Mouse (Mus musculus): ENCODE data around the gene Sec23a. TPM values are rescaled to one million over a fixed set of nuclear protein-coding genes. Genes with fewer than 3 reads are reported as not detected.

Sec23a gene
- total and polyA plus RNA-seq, 3 experiments = 19.0 to 42.5 (median 39.5) TPM

- Histone ChIP-seq H3K27ac (no peak overlapping the region), H3K4me3 (no peak overlapping the region), H3K4me1 (ENCODE audit: control insufficient read depth, insufficient read depth, low read length) (no peaks in the 10 kb centered on the region), H3K36me3 (ENCODE audit: control insufficient read depth, insufficient read depth, low read length) (no peaks in the 10 kb centered on the region), H3K27me3 (ENCODE audit: control insufficient read depth, insufficient read depth, low read length) (no peaks in the 10 kb centered on the region), H3K79me2 (replicated peaks; ENCODE audit: control insufficient read depth, insufficient read depth, low read length) (no peaks in the 10 kb centered on the region), H3K9ac (ENCODE audit: low read depth, low read length) (no peak overlapping the region)
- TF ChIP-seq POLR2A (IDR thresholded peaks at IDR 0.05; ENCODE audit: insufficient read depth, low read depth, low read length) (no peak), CTCF (IDR thresholded peaks at IDR 0.05) (peak; percentile 98), EP300 (IDR thresholded peaks at IDR 0.05; ENCODE audit: insufficient read depth, low read depth, low read length) (no peak)
- 9% methylated on average over 4 of the region's 4 CpGs for WGBS
- DNase-seq = peak; percentile 24 to 55
- intact Hi-C loops (cut with DNase I) = loop anchor here (5.0 kb wide), 1 partner anchor 1120 kb away; no protein-coding TSS in a partner anchor
Observed at GRCm38 (mm10) chr12:58947231-58947630, 64.6 kb downstream of the Sec23a start.

GRCm38 (mm10) chr12:58942544-58942943, 69.3 kb downstream of the Sec23a start:
- DNase-seq = no peak
- H3K79me2 ChIP-seq (replicated peaks; ENCODE audit: control insufficient read depth, insufficient read depth, low read length) = no peaks in the 10 kb centered on the region
- WGBS = 80% methylated on average over 4 of the region's 4 CpGs
- no peak overlapping the region for H3K4me3 ChIP-seq
- H3K27ac ChIP-seq = no peak overlapping the region
- TF ChIP-seq POLR2A (IDR thresholded peaks at IDR 0.05; ENCODE audit: insufficient read depth, low read depth, low read length) (no peak), EP300 (IDR thresholded peaks at IDR 0.05; ENCODE audit: insufficient read depth, low read depth, low read length) (no peak), CTCF (IDR thresholded peaks at IDR 0.05) (no peak)
- H3K9ac ChIP-seq (ENCODE audit: low read depth, low read length) = no peak overlapping the region
- no peaks in the 10 kb centered on the region for H3K4me1 ChIP-seq (ENCODE audit: control insufficient read depth, insufficient read depth, low read length)
- intact Hi-C loops (cut with DNase I) = no loop called here
- no peaks in the 10 kb centered on the region for H3K27me3 ChIP-seq (ENCODE audit: control insufficient read depth, insufficient read depth, low read length)
- no peaks in the 10 kb centered on the region for H3K36me3 ChIP-seq (ENCODE audit: control insufficient read depth, insufficient read depth, low read length)

GRCm38 (mm10) chr12:58934580-58934979, 77.2 kb downstream of the Sec23a start:
- Histone ChIP-seq H3K9ac (ENCODE audit: low read depth, low read length) (no peak overlapping the region), H3K36me3 (ENCODE audit: control insufficient read depth, insufficient read depth, low read length) (no peaks in the 10 kb centered on the region), H3K79me2 (replicated peaks; ENCODE audit: control insufficient read depth, insufficient read depth, low read length) (no peaks in the 10 kb centered on the region), H3K27ac (no peak overlapping the region), H3K4me1 (ENCODE audit: control insufficient read depth, insufficient read depth, low read length) (peaks cover 1% of the 10 kb centered on the region; the same call in 1 of the 2 replicates), H3K4me3 (no peak overlapping the region), H3K27me3 (ENCODE audit: control insufficient read depth, insufficient read depth, low read length) (no peaks in the 10 kb centered on the region)
- intact Hi-C loops (cut with DNase I) = no loop called here
- 44% methylated on average over 4 of the region's 4 CpGs for WGBS
- DNase-seq = no peak
- TF ChIP-seq CTCF (IDR thresholded peaks at IDR 0.05) = no peak
- no peak for TF ChIP-seq EP300 (IDR thresholded peaks at IDR 0.05; ENCODE audit: insufficient read depth, low read depth, low read length)
- TF ChIP-seq POLR2A (IDR thresholded peaks at IDR 0.05; ENCODE audit: insufficient read depth, low read depth, low read length) = no peak

GRCm38 (mm10) chr12:58924996-58925395, 86.8 kb downstream of the Sec23a start:
- no peaks in the 10 kb centered on the region for H3K36me3 ChIP-seq (ENCODE audit: control insufficient read depth, insufficient read depth, low read length)
- no peak overlapping the region for H3K9ac ChIP-seq (ENCODE audit: low read depth, low read length)
- intact Hi-C loops (cut with DNase I) = no loop called here
- H3K27me3 ChIP-seq (ENCODE audit: control insufficient read depth, insufficient read depth, low read length) = no peaks in the 10 kb centered on the region
- no peaks in the 10 kb centered on the region for H3K4me1 ChIP-seq (ENCODE audit: control insufficient read depth, insufficient read depth, low read length)
- H3K27ac ChIP-seq = no peak overlapping the region
- no peak overlapping the region for H3K4me3 ChIP-seq
- TF ChIP-seq CTCF (IDR thresholded peaks at IDR 0.05) (no peak), EP300 (IDR thresholded peaks at IDR 0.05; ENCODE audit: insufficient read depth, low read depth, low read length) (no peak), POLR2A (IDR thresholded peaks at IDR 0.05; ENCODE audit: insufficient read depth, low read depth, low read length) (no peak)
- no peaks in the 10 kb centered on the region for H3K79me2 ChIP-seq (replicated peaks; ENCODE audit: control insufficient read depth, insufficient read depth, low read length)
- 82% methylated on average over 15 of the region's 15 CpGs for WGBS
- no peak for DNase-seq

- Histone ChIP-seq H3K4me1 (ENCODE audit: control insufficient read depth, insufficient read depth, low read length) (no peaks in the 10 kb centered on the region), H3K27me3 (ENCODE audit: control insufficient read depth, insufficient read depth, low read length) (no peaks in the 10 kb centered on the region), H3K4me3 (no peak overlapping the region), H3K27ac (no peak overlapping the region), H3K36me3 (ENCODE audit: control insufficient read depth, insufficient read depth, low read length) (no peaks in the 10 kb centered on the region), H3K9ac (ENCODE audit: low read depth, low read length) (no peak overlapping the region), H3K79me2 (replicated peaks; ENCODE audit: control insufficient read depth, insufficient read depth, low read length) (no peaks in the 10 kb centered on the region)
- 80% methylated on average over 3 of the region's 3 CpGs for WGBS
- DNase-seq = no peak
- intact Hi-C loops (cut with DNase I) = no loop called here
- TF ChIP-seq EP300 (IDR thresholded peaks at IDR 0.05; ENCODE audit: insufficient read depth, low read depth, low read length) = no peak
- peak; percentile 55 for TF ChIP-seq CTCF (IDR thresholded peaks at IDR 0.05)
Observed at GRCm38 (mm10) chr12:58924025-58924424, 87.8 kb downstream of the Sec23a start.

- intact Hi-C loops (cut with DNase I) = no loop called here
- no peak overlapping the region for H3K4me3 ChIP-seq
- TF ChIP-seq EP300 (IDR thresholded peaks at IDR 0.05; ENCODE audit: insufficient read depth, low read depth, low read length) (no peak), CTCF (IDR thresholded peaks at IDR 0.05) (no peak), POLR2A (IDR thresholded peaks at IDR 0.05; ENCODE audit: insufficient read depth, low read depth, low read length) (no peak)
- H3K9ac ChIP-seq (ENCODE audit: low read depth, low read length) = no peak overlapping the region
- H3K27me3 ChIP-seq (ENCODE audit: control insufficient read depth, insufficient read depth, low read length) = no peaks in the 10 kb centered on the region
- no peaks in the 10 kb centered on the region for H3K36me3 ChIP-seq (ENCODE audit: control insufficient read depth, insufficient read depth, low read length)
- no peak for DNase-seq
- 38% methylated on average over 6 of the region's 6 CpGs for WGBS
- no peaks in the 10 kb centered on the region for H3K79me2 ChIP-seq (replicated peaks; ENCODE audit: control insufficient read depth, insufficient read depth, low read length)
- no peaks in the 10 kb centered on the region for H3K4me1 ChIP-seq (ENCODE audit: control insufficient read depth, insufficient read depth, low read length)
- no peak overlapping the region for H3K27ac ChIP-seq
Observed at GRCm38 (mm10) chr12:58920775-58921174, 91.0 kb downstream of the Sec23a start.

All from heart, adult 2 months (tissue).